Mouse (Mus musculus): ENCODE results near the gene Mycl.

DNA sequence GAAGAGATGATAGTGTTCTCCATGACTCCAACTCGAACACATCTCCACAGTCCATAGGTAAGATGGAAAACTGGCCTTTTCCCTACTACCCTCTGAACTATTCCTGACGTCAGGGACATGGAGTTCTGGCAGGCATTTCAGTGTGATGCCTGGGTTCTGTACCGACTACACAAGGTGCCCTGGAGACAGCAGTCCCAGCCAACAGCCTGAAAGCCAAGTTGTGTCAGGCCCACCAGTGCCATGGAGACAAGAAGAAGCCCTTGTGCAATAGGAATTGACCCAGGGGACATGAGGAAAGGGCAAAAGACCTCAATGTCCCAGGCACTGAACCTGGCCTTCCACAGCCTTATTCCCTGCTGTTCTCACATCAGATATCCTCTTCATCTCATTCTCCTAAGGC lies 15.6 kb upstream of the Mycl start:
- TF ChIP-seq CTCF (IDR thresholded peaks at IDR 0.05; ENCODE audit: low read depth, low read length) (no peak), GATA1 (IDR thresholded peaks at IDR 0.05; ENCODE audit: borderline replicate concordance, low read length) (no peak), GATA2 (IDR thresholded peaks at IDR 0.05; ENCODE audit: borderline replicate concordance, low read depth, low read length) (no peak), TAL1 (conservative IDR thresholded peaks at IDR 0.05; ENCODE audit: low read depth, low read length) (no peak), POLR2AphosphoS5 (IDR thresholded peaks at IDR 0.05; ENCODE audit: insufficient replicate concordance, low read depth, low read length) (no peak)
